Mouse (Mus musculus) thymus, adult 2 months (tissue): ENCODE measurements around the gene Enox1. TPM values are rescaled to one million over a fixed set of nuclear protein-coding genes. Genes with fewer than 3 reads are reported as not detected.

Experiments
- DNase-seq: peaks from one replicate; pipeline ENCODE4 v3.0.0; 2021
- H3K27ac ChIP-seq: fragments of 200-500 bp; 2 replicates; pipeline ENCODE4 v1.5.1; 2012; ENCODE audit warnings: low read length, control low read depth; ENCODE audit not compliant: control insufficient read depth, insufficient read depth
- H3K27me3 ChIP-seq: fragments of 200-500 bp; 2 replicates; pipeline ENCODE4 v1.6.1; 2012; ENCODE audit warnings: mild to moderate bottlenecking, low read length, moderate library complexity, mixed read lengths; ENCODE audit not compliant: control insufficient read depth, insufficient read depth
- H3K36me3 ChIP-seq: fragments of 200-500 bp; 2 replicates; pipeline ENCODE4 v1.6.1; 2012; ENCODE audit warnings: mild to moderate bottlenecking, low read length, moderate library complexity; ENCODE audit not compliant: control insufficient read depth, insufficient read depth
- H3K4me1 ChIP-seq: fragments of 200-500 bp; replicated peaks from 2 replicates; pipeline ENCODE4 v1.6.1; 2012; ENCODE audit warnings: low read length; ENCODE audit not compliant: control insufficient read depth, insufficient read depth
- H3K4me3 ChIP-seq: fragments of 200-500 bp; 2 replicates; pipeline ENCODE4 v1.5.1; 2012; ENCODE audit warnings: mild to moderate bottlenecking, low read length, control low read depth, moderate library complexity; ENCODE audit not compliant: control insufficient read depth, insufficient read depth
- CTCF ChIP-seq: fragments of 200-500 bp; IDR thresholded peaks from 2 replicates; pipeline ENCODE4 v1.5.1; 2012; ENCODE audit warnings: mild to moderate bottlenecking, control low read depth, low read length, moderate library complexity, borderline replicate concordance; ENCODE audit not compliant: control insufficient read depth, poor library complexity, insufficient read depth; ENCODE audit errors: extremely low read depth
- POLR2A ChIP-seq: fragments of 200-500 bp; IDR thresholded peaks from 2 replicates; pipeline ENCODE4 v1.6.1; 2012; ENCODE audit warnings: mild to moderate bottlenecking, low read length, control low read depth, moderate library complexity; ENCODE audit not compliant: control insufficient read depth, poor library complexity, insufficient read depth; ENCODE audit errors: extremely low read depth
- WGBS: fragments of 180-500 bp; shearing (Covaris S2); methylation state at CpG from one replicate; pipeline ENCODE4 v1.1.7; 2018; 5-methylcytosine and 5-hydroxymethylcytosine counted together
- polyA plus RNA-seq: library from polyadenylated mRNA; depleted of rRNA; stranded (reverse); fragments of >200 nt; gene quantifications from 2 replicates; pipeline ENCODE4 v1.2.3, GENCODE M21; 2012

Enox1 gene
- polyA plus RNA-seq, 1 experiment: 0.38 TPM

DNA sequence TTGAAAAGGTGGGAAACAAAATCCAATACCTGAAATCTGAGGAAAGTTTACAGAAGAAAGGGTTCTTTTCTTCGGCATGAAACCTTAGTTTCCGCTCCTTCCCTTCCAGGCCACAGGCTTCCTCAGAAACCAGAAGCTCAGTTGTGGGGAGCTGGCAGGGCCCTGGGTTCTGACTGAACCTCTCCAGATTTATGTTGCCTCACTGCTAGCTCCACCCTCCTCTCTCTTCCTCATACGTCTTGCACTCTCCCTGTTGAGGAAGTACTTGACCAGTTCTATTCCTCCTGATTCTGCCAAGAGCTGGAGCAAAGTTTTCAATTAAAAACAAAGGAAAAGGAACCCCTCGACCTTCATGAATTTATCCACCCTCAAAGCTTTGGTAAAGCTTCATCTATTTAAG, 291.4 kb downstream of the Enox1 start:
- TF ChIP-seq CTCF: no peak
- TF ChIP-seq POLR2A: no peak
- no peak for DNase-seq
- no peaks in the 10 kb centered on the region for H3K27me3 ChIP-seq
- WGBS: 24% methylated on average over 4 of the region's 4 CpGs
- no peaks in the 10 kb centered on the region for H3K4me1 ChIP-seq
- no peaks in the 10 kb centered on the region for H3K36me3 ChIP-seq
- no peak overlapping the region for H3K4me3 ChIP-seq
- no peak overlapping the region for H3K27ac ChIP-seq

DNA sequence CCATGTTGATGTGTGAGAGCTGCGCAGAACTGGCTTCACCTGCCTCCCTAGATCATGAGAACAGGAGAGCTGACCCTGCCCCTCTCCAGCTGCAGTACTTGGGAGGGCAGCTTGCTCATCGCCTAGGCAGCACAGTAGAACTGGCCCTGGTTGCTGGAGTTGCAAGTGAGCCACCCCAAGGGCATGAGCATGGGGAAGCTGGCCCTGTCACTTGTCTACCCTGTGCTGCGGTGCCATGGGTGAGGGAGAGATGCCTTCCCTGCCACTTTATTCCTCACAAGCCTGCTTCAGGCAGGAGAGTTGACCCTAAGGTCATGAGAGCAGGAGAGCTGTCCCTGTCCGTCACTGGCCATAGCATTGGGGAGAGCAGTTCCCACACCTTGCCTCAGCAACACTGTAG, 295.4 kb downstream of the Enox1 start:
- Histone ChIP-seq H3K36me3 (no peaks in the 10 kb centered on the region), H3K27me3 (no peaks in the 10 kb centered on the region), H3K27ac (no peak overlapping the region), H3K4me3 (no peak overlapping the region), H3K4me1 (no peaks in the 10 kb centered on the region)
- no peak for DNase-seq
- no peak for TF ChIP-seq POLR2A
- no peak for TF ChIP-seq CTCF
- WGBS: 93% methylated on average over 4 of the region's 4 CpGs

DNA sequence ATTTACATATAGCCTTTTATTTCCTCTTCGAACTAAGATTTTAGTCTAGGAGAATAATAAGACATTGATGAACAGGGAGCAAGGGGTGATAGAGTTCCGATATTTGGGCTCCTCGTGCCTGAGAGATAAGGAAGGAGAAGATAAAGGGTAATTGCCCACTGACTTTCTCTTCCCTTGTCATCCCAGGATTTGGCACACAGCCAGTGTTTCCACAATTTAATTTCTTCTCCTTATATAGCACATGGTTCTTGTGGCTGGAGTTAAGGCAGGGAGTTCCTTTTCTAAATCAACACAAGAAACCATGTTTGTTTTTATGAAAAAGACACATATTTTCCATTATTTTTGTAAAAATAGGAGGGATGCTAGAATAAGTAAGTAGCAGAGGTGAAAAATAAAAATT, 299.5 kb downstream of the Enox1 start:
- H3K4me1 ChIP-seq: no peaks in the 10 kb centered on the region
- WGBS: 95% methylated on average over 3 of the region's 3 CpGs
- H3K27me3 ChIP-seq: no peaks in the 10 kb centered on the region
- H3K4me3 ChIP-seq: no peak overlapping the region
- no peak overlapping the region for H3K27ac ChIP-seq
- no peaks in the 10 kb centered on the region for H3K36me3 ChIP-seq
- no peak for DNase-seq
- TF ChIP-seq CTCF: no peak
- no peak for TF ChIP-seq POLR2A

DNA sequence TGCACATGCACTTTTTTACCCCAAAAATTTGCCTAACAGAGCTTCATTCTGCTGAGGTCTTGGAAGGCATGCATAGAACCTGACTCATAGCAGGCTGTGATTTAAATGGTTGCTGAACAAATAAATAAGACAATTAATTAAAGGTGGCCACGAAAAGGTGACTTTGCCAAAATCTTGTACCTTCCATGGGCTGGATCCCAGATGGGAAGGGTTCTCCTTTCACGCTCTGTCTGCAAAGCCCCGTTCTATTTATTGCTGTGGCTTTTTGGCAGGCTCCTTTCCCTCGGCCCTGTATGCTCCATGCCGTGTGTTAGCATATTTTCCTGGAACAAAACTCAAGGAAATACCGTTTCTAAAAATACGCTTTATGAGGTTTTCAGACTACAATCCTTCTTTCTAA, 300.3 kb downstream of the Enox1 start:
- H3K27me3 ChIP-seq: no peaks in the 10 kb centered on the region
- 86% methylated on average over 7 of the region's 7 CpGs for WGBS
- H3K4me3 ChIP-seq: no peak overlapping the region
- no peak for DNase-seq
- H3K27ac ChIP-seq: no peak overlapping the region
- H3K4me1 ChIP-seq: no peaks in the 10 kb centered on the region
- TF ChIP-seq POLR2A (no peak), CTCF (no peak)
- no peaks in the 10 kb centered on the region for H3K36me3 ChIP-seq

DNA sequence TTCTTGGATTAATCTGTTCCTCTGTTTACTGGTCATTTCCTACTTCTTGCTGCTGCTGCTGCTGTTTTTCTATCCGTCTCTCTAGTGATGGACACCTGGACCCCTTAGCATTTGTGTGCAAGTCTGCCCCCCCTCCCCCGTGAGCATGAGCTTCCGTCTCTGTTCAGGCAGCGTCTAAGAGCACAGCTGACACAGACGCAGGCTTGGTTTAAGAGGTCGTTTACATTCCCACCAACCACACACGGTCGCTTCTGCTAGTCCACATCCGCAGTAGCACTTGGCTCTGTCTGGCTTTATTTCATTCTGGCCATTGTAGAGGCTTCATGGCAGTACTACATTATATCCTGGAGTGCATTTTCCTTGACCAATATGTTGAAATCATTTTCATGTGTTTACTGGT, 301.7 kb downstream of the Enox1 start:
- Histone ChIP-seq H3K27me3 (no peaks in the 10 kb centered on the region), H3K4me1 (no peaks in the 10 kb centered on the region), H3K36me3 (no peaks in the 10 kb centered on the region), H3K4me3 (no peak overlapping the region), H3K27ac (no peak overlapping the region)
- 15% methylated on average over 9 of the region's 9 CpGs for WGBS
- DNase-seq: no peak
- TF ChIP-seq CTCF (no peak), POLR2A (no peak)

DNA sequence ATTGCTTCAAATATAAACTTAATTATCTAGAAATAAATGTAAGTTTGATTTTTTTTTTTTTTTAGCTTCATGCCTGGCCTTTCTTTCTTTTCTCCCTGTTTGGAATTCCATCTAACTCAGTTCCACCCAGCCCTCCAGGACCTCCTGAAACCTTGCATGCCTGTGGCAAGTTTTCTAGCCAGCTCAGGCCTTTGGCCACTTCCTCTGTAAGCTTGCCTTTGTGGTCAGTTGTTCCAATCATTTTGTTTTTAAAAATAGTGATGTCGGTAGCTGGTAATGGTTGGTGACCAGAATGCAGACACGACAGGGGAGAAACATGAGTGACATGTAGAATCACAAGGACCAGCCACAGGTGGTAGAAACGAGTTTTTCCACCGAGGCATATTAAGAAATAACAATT, 307.4 kb downstream of the Enox1 start:
- no peaks in the 10 kb centered on the region for H3K27me3 ChIP-seq
- no peaks in the 10 kb centered on the region for H3K4me1 ChIP-seq
- 82% methylated on average over 4 of the region's 4 CpGs for WGBS
- H3K36me3 ChIP-seq: no peaks in the 10 kb centered on the region
- H3K27ac ChIP-seq: no peak overlapping the region
- TF ChIP-seq CTCF (no peak), POLR2A (no peak)
- no peak overlapping the region for H3K4me3 ChIP-seq
- no peak for DNase-seq

DNA sequence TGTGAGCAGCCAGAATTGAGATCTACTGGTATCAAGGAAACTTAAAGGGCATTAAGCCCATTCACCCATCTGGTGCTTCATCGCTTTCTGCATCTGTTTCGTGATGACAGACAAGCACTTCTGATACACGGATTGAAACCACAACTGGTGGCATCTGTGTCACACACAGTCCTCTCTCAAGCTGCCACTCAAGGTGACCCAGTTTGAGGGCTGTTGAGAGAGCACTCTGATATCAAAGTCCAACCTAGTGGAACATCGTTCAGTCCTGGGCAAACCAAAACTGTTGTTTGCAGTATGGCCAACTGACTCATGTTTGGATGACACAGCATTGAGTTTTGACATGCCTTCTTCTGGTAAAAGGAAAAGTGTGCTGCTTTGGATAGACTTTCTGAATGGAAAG, 308.2 kb downstream of the Enox1 start:
- WGBS: 62% methylated on average over 4 of the region's 4 CpGs
- no peak overlapping the region for H3K4me3 ChIP-seq
- no peak overlapping the region for H3K27ac ChIP-seq
- no peaks in the 10 kb centered on the region for H3K4me1 ChIP-seq
- DNase-seq: no peak
- no peaks in the 10 kb centered on the region for H3K36me3 ChIP-seq
- TF ChIP-seq CTCF: no peak
- H3K27me3 ChIP-seq: no peaks in the 10 kb centered on the region
